Mouse (Mus musculus) CD8-positive naive resting alpha-beta T cell, adult 2 months (primary cell): ENCODE results near the gene Prkag1.
A peak's percentile ranks its signal among the peaks of the same experiment; 100 is the strongest.

ENCODE experiments used
- DNase-seq, 2 experiments: peaks; one replicate each; pipeline ENCODE4 v3.0.0; 2022; ENCODE audit warnings: low read depth in 2 of 2, low spot score in 2 of 2

The Prkag1 gene

GRCm38 (mm10) chr15:98796803-98797595 is 34.3 kb downstream of the Prkag1 start:
- DNase-seq: no peak

GRCm38 (mm10) chr15:98793141-98793698 is 38.1 kb downstream of the Prkag1 start:
- DNase-seq: no peak

GRCm38 (mm10) chr15:98792233-98793020 is 38.9 kb downstream of the Prkag1 start:
- DNase-seq: no peak

GRCm38 (mm10) chr15:98791771-98792170 is 39.5 kb downstream of the Prkag1 start:
- no peak for DNase-seq

- no peak for DNase-seq
Observed at GRCm38 (mm10) chr15:98791221-98791620, 40.1 kb downstream of the Prkag1 start.

- DNase-seq: no peak
Observed at GRCm38 (mm10) chr15:98790761-98791160, 40.6 kb downstream of the Prkag1 start.

- DNase-seq: peak in 1 of 2 experiments; percentile 58
Observed at GRCm38 (mm10) chr15:98789661-98790535, 41.4 kb downstream of the Prkag1 start, which contains the start of gene Wnt1. Gene Wnt1 (plus strand): TSS chr15:98789857.

GRCm38 (mm10) chr15:98788972-98789660 is 42.2 kb downstream of the Prkag1 start:
- no peak for DNase-seq

GRCm38 (mm10) chr15:98787930-98788329 is 43.4 kb downstream of the Prkag1 start:
- DNase-seq: no peak

- DNase-seq: no peak
Observed at GRCm38 (mm10) chr15:98785744-98786143, 45.6 kb downstream of the Prkag1 start.

- no peak for DNase-seq
Observed at GRCm38 (mm10) chr15:98781166-98781565, 50.2 kb downstream of the Prkag1 start.

- DNase-seq: no peak
Observed at GRCm38 (mm10) chr15:98780573-98780972, 50.7 kb downstream of the Prkag1 start.

GRCm38 (mm10) chr15:98780075-98780474 is 51.2 kb downstream of the Prkag1 start:
- DNase-seq: no peak

- no peak for DNase-seq
Observed at GRCm38 (mm10) chr15:98778806-98779205, 52.5 kb downstream of the Prkag1 start.

- DNase-seq: no peak
Observed at GRCm38 (mm10) chr15:98778191-98778770, 53.0 kb downstream of the Prkag1 start.

GRCm38 (mm10) chr15:98777762-98778161 is 53.6 kb downstream of the Prkag1 start, which contains the start of gene Wnt10b:
Gene Wnt10b (minus strand): TSS chr15:98778150.
- DNase-seq: no peak

- no peak for DNase-seq
Observed at GRCm38 (mm10) chr15:98777005-98777616, 54.2 kb downstream of the Prkag1 start.

- DNase-seq: no peak
Observed at GRCm38 (mm10) chr15:98776280-98777004, 54.9 kb downstream of the Prkag1 start.

- no peak for DNase-seq
Observed at GRCm38 (mm10) chr15:98775533-98775932, 55.8 kb downstream of the Prkag1 start.
